Mouse (Mus musculus): ENCODE results near the gene Serpina3m. TPM values are rescaled to one million over a fixed set of nuclear protein-coding genes. Genes with fewer than 3 reads are reported as not detected.
"Not testable (repeated sequence)": the region's sequence is repeated elsewhere in the genome, so short reads cannot be mapped to it uniquely, and the experiment has no call there.

The Serpina3m gene
- not detected in 2 replicates for polyA plus RNA-seq (2014; fragmentation: Nextera tagmentation; extraction: Ambion mirVana)

GRCm38 (mm10) chr12:104338226-104338625 is at the start of gene Serpina3m, which contains the start of gene Serpina3k:
Gene Serpina3m (plus strand): TSS chr12:104338486.
Gene Serpina3k (plus strand): TSS chr12:104338486.
- DNase-seq (ENCODE audit: low spot score); H3K9ac ChIP-seq; H3K4me3 ChIP-seq (replicated peaks; ENCODE audit: low read length); H3K4me2 ChIP-seq (replicated peaks); H3K4me1 ChIP-seq (replicated peaks; ENCODE audit: control insufficient read depth, insufficient read depth, low read length); H3K27ac ChIP-seq; H3K27me3 ChIP-seq (ENCODE audit: control insufficient read depth, insufficient read depth, low read length); H3K36me3 ChIP-seq (replicated peaks; ENCODE audit: control insufficient read depth, insufficient read depth); H3K9me3 ChIP-seq (ENCODE audit: control insufficient read depth, low read length); ATAC-seq (ENCODE audit: low FRiP score): not testable (repeated sequence)
- 83% methylated on average over 3 of the region's 3 CpGs for WGBS

GRCm38 (mm10) chr12:104289872-104290271 is 48.4 kb upstream of the Serpina3m start:
- no peak overlapping the region for H3K9ac ChIP-seq
- no peak overlapping the region for H3K27ac ChIP-seq
- H3K27me3 ChIP-seq (ENCODE audit: control insufficient read depth, insufficient read depth, low read length), result no peaks in the 10 kb centered on the region
- no peak overlapping the region for H3K4me2 ChIP-seq (replicated peaks)
- no peaks in the 10 kb centered on the region for H3K36me3 ChIP-seq (replicated peaks; ENCODE audit: control insufficient read depth, insufficient read depth)
- DNase-seq (ENCODE audit: low spot score), result no peak
- H3K4me1 ChIP-seq (replicated peaks; ENCODE audit: control insufficient read depth, insufficient read depth, low read length), result no peaks in the 10 kb centered on the region
- H3K4me3 ChIP-seq (replicated peaks; ENCODE audit: low read length), result no peak overlapping the region
- peaks cover 8% of the 10 kb centered on the region; the same call in 1 of the 2 replicates for H3K9me3 ChIP-seq (ENCODE audit: control insufficient read depth, low read length)
- ATAC-seq (ENCODE audit: low FRiP score), result no peak
- 61% methylated on average over 4 of the region's 4 CpGs for WGBS

- Histone ChIP-seq H3K4me3 (replicated peaks; ENCODE audit: low read length) (no peak overlapping the region), H3K4me2 (replicated peaks) (no peak overlapping the region), H3K4me1 (replicated peaks; ENCODE audit: control insufficient read depth, insufficient read depth, low read length) (no peaks in the 10 kb centered on the region), H3K9ac (no peak overlapping the region), H3K36me3 (replicated peaks; ENCODE audit: control insufficient read depth, insufficient read depth) (no peaks in the 10 kb centered on the region), H3K27ac (no peak overlapping the region), H3K9me3 (ENCODE audit: control insufficient read depth, low read length) (no peaks in the 10 kb centered on the region), H3K27me3 (ENCODE audit: control insufficient read depth, insufficient read depth, low read length) (no peaks in the 10 kb centered on the region)
- DNase-seq (ENCODE audit: low spot score) (no peak), ATAC-seq (ENCODE audit: low FRiP score) (no peak)
- 88% methylated on average over 2 of the region's 2 CpGs for WGBS
These were observed 44.3 kb upstream of the Serpina3m start for GRCm38 (mm10) chr12:104293963-104294362.

DNA sequence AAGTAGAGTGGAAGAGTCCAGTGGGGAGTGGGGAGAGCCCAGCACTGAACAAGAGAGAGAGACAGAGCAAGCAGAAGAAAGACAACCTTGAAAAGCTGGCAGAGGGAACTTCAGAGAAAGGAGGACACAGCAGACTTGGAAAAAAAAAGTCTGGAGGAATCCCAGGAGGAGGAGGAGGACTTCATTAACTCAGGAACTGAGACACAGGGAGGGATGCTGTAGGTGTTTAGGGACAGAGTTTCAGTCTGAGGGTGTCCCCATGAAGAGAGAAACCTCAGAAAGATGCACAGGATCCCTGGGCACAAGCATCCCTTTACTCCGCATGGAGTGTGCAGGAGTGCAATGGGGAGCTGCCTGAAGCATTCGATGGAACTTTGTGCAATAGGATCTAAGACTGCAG is 40.2 kb upstream of the Serpina3m start:
- no peak overlapping the region for H3K4me2 ChIP-seq (replicated peaks)
- DNase-seq (ENCODE audit: low spot score), result no peak

DNA sequence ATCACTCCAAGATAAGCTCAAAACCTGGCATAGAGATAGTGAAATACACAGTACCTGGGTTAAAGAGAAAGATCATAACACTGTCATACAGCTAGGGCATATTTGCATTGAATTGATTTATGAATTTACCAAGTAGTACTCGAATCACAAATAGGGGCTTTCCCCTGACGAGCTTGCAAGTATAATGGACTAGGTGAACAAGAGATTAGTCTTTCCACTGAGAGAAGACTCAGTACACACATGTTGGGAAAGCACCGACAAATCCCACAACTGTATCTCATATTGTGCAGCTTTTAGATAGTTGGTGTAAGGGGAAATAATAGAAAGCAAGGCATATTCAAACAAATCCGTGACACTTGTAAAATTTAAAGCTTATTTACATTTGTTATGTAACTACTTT is 32.3 kb upstream of the Serpina3m start:
- H3K9ac ChIP-seq, result no peak overlapping the region
- H3K27me3 ChIP-seq (ENCODE audit: control insufficient read depth, insufficient read depth, low read length), result no peaks in the 10 kb centered on the region
- ATAC-seq (ENCODE audit: low FRiP score) (no peak), DNase-seq (ENCODE audit: low spot score) (no peak)
- H3K9me3 ChIP-seq (ENCODE audit: control insufficient read depth, low read length), result no peaks in the 10 kb centered on the region
- no peak overlapping the region for H3K4me3 ChIP-seq (replicated peaks; ENCODE audit: low read length)
- no peak overlapping the region for H3K4me2 ChIP-seq (replicated peaks)
- H3K36me3 ChIP-seq (replicated peaks; ENCODE audit: control insufficient read depth, insufficient read depth), result no peaks in the 10 kb centered on the region
- no peak overlapping the region for H3K27ac ChIP-seq
- no peaks in the 10 kb centered on the region for H3K4me1 ChIP-seq (replicated peaks; ENCODE audit: control insufficient read depth, insufficient read depth, low read length)
- WGBS, result 90% methylated on average over 4 of the region's 4 CpGs

More for the DNA sequence above, 40.2 kb upstream of the Serpina3m start:
- no peak for ATAC-seq (ENCODE audit: low FRiP score)
- Histone ChIP-seq H3K27ac (no peak overlapping the region), H3K36me3 (replicated peaks; ENCODE audit: control insufficient read depth, insufficient read depth) (no peaks in the 10 kb centered on the region), H3K9ac (no peak overlapping the region), H3K4me3 (replicated peaks; ENCODE audit: low read length) (no peak overlapping the region), H3K9me3 (ENCODE audit: control insufficient read depth, low read length) (no peaks in the 10 kb centered on the region), H3K4me1 (replicated peaks; ENCODE audit: control insufficient read depth, insufficient read depth, low read length) (no peaks in the 10 kb centered on the region), H3K27me3 (ENCODE audit: control insufficient read depth, insufficient read depth, low read length) (no peaks in the 10 kb centered on the region)
- 94% methylated on average over 2 of the region's 2 CpGs for WGBS

GRCm38 (mm10) chr12:104314253-104314652 is 24.0 kb upstream of the Serpina3m start, which contains the start of gene Serpina3j:
Gene Serpina3j (plus strand): TSS chr12:104314553.
- Histone ChIP-seq H3K27ac (no peak within 1 kb of the TSS), H3K27me3 (ENCODE audit: control insufficient read depth, insufficient read depth, low read length) (no peaks in the 10 kb centered on the region), H3K36me3 (replicated peaks; ENCODE audit: control insufficient read depth, insufficient read depth) (no peaks in the 10 kb centered on the region), H3K4me1 (replicated peaks; ENCODE audit: control insufficient read depth, insufficient read depth, low read length) (no peaks in the 10 kb centered on the region), H3K9ac (no peak within 1 kb of the TSS), H3K9me3 (ENCODE audit: control insufficient read depth, low read length) (no peaks in the 10 kb centered on the region), H3K4me3 (replicated peaks; ENCODE audit: low read length) (no peak within 1 kb of the TSS), H3K4me2 (replicated peaks) (no peak within 1 kb of the TSS)
- WGBS, result 100% methylated on average over 1 of the region's 1 CpGs
- DNase-seq (ENCODE audit: low spot score), result no peak
- ATAC-seq (ENCODE audit: low FRiP score), result no peak

- no peaks in the 10 kb centered on the region for H3K4me1 ChIP-seq (replicated peaks; ENCODE audit: control insufficient read depth, insufficient read depth, low read length)
- H3K36me3 ChIP-seq (replicated peaks; ENCODE audit: control insufficient read depth, insufficient read depth), result no peaks in the 10 kb centered on the region
- no peak for ATAC-seq (ENCODE audit: low FRiP score)
- no peak overlapping the region for H3K27ac ChIP-seq
- no peaks in the 10 kb centered on the region for H3K27me3 ChIP-seq (ENCODE audit: control insufficient read depth, insufficient read depth, low read length)
- no peaks in the 10 kb centered on the region for H3K9me3 ChIP-seq (ENCODE audit: control insufficient read depth, low read length)
- H3K4me3 ChIP-seq (replicated peaks; ENCODE audit: low read length), result no peak overlapping the region
- no peak for DNase-seq (ENCODE audit: low spot score)
- H3K4me2 ChIP-seq (replicated peaks), result no peak overlapping the region
- 86% methylated on average over 1 of the region's 1 CpGs for WGBS
- no peak overlapping the region for H3K9ac ChIP-seq
These were observed 15.8 kb upstream of the Serpina3m start for GRCm38 (mm10) chr12:104322454-104322853.

DNA sequence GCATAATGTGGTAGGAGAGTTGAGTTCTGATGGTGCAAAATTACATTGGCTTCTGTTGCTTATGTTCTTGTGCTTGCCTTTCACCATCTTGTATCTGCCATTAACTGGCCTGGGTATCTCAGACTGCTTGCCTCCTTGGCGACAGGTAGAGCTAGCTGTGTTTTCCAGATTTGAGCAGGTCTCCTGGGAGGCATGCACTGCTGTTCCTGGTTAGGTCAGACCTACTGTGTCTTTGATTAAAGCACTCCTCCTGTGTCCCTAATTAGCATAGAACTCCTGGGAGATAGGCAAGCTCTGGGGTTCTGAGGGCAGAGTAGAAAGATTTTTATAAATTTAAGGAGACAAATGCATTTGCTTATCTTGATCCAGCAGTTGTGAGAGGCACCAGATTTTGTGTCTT is 6.6 kb upstream of the Serpina3m start:
- Histone ChIP-seq H3K27ac (no peak overlapping the region), H3K27me3 (ENCODE audit: control insufficient read depth, insufficient read depth, low read length) (no peaks in the 10 kb centered on the region), H3K4me3 (replicated peaks; ENCODE audit: low read length) (no peak overlapping the region), H3K9me3 (ENCODE audit: control insufficient read depth, low read length) (0 out of 2 replicates have a peak, but pooled peaks cover 2% of the 10 kb centered on the region), H3K9ac (no peak overlapping the region), H3K36me3 (replicated peaks; ENCODE audit: control insufficient read depth, insufficient read depth) (no peaks in the 10 kb centered on the region), H3K4me1 (replicated peaks; ENCODE audit: control insufficient read depth, insufficient read depth, low read length) (no peaks in the 10 kb centered on the region), H3K4me2 (replicated peaks) (no peak overlapping the region)
- no peak for ATAC-seq (ENCODE audit: low FRiP score)
- 59% methylated on average over 1 of the region's 1 CpGs for WGBS
- no peak for DNase-seq (ENCODE audit: low spot score)

GRCm38 (mm10) chr12:104336873-104337272 is 1.4 kb upstream of the Serpina3m start:
- not testable (repeated sequence) for ATAC-seq (ENCODE audit: low FRiP score); H3K27ac ChIP-seq; H3K9ac ChIP-seq; H3K4me3 ChIP-seq (replicated peaks; ENCODE audit: low read length); H3K4me2 ChIP-seq (replicated peaks); H3K27me3 ChIP-seq (ENCODE audit: control insufficient read depth, insufficient read depth, low read length); H3K4me1 ChIP-seq (replicated peaks; ENCODE audit: control insufficient read depth, insufficient read depth, low read length); DNase-seq (ENCODE audit: low spot score); H3K36me3 ChIP-seq (replicated peaks; ENCODE audit: control insufficient read depth, insufficient read depth); H3K9me3 ChIP-seq (ENCODE audit: control insufficient read depth, low read length)

GRCm38 (mm10) chr12:104338705-104339104 is 419 bp downstream of the Serpina3m start:
- no peak overlapping the region for H3K4me3 ChIP-seq (replicated peaks; ENCODE audit: low read length)
- no peak overlapping the region for H3K4me2 ChIP-seq (replicated peaks)
- DNase-seq (ENCODE audit: low spot score) (no peak), ATAC-seq (ENCODE audit: low FRiP score) (no peak)
- H3K27me3 ChIP-seq (ENCODE audit: control insufficient read depth, insufficient read depth, low read length), result no peaks in the 10 kb centered on the region
- H3K27ac ChIP-seq, result no peak overlapping the region
- no peaks in the 10 kb centered on the region for H3K36me3 ChIP-seq (replicated peaks; ENCODE audit: control insufficient read depth, insufficient read depth)
- WGBS, result 89% methylated on average over 3 of the region's 3 CpGs
- H3K9ac ChIP-seq, result no peak overlapping the region
- no peaks in the 10 kb centered on the region for H3K9me3 ChIP-seq (ENCODE audit: control insufficient read depth, low read length)
- H3K4me1 ChIP-seq (replicated peaks; ENCODE audit: control insufficient read depth, insufficient read depth, low read length), result no peaks in the 10 kb centered on the region

Data from hindbrain, embryonic 14.5 days (tissue).